Mouse (Mus musculus) lung, postnatal 0 days (tissue): ENCODE data around the gene Twf1. TPM values are rescaled to one million over a fixed set of nuclear protein-coding genes. Genes with fewer than 3 reads are reported as not detected.

Source experiments
- ATAC-seq: fragments of 200-750 bp; cut with Nextera tagmentation; 2 replicates; pipeline ENCODE4 v1.8.0; 2017; ENCODE audit warnings: moderate library complexity
- DNase-seq: peaks from one replicate; pipeline ENCODE4 v3.0.0-alpha.2; 2016; ENCODE audit warnings: low spot score
- H3K27ac ChIP-seq: fragments of 300-500 bp; sonication (generic); 2 replicates; pipeline ENCODE4 v1.5.1; 2014; ENCODE audit warnings: antibody characterized with exemption, mild to moderate bottlenecking, low read length, mixed read lengths
- H3K27me3 ChIP-seq: fragments of 300-500 bp; sonication (generic); replicated peaks from 2 replicates; pipeline ENCODE4 v1.6.1; 2014; ENCODE audit warnings: low read length, mixed read lengths; ENCODE audit not compliant: insufficient read depth
- H3K36me3 ChIP-seq: fragments of 300-500 bp; sonication (generic); 2 replicates; pipeline ENCODE4 v1.6.1; 2014; ENCODE audit warnings: low read length, mixed read lengths; ENCODE audit not compliant: insufficient read depth
- H3K4me1 ChIP-seq: fragments of 300-500 bp; sonication (generic); 2 replicates; pipeline ENCODE4 v1.6.1; 2014; ENCODE audit warnings: antibody characterized with exemption, low read depth, low read length, mixed read lengths; ENCODE audit not compliant: insufficient read depth
- H3K4me2 ChIP-seq: fragments of 300-500 bp; sonication (generic); replicated peaks from 2 replicates; pipeline ENCODE4 v1.6.1; 2014; ENCODE audit warnings: low read depth, mild to moderate bottlenecking, low read length, moderate library complexity, mixed read lengths
- H3K4me3 ChIP-seq: fragments of 300-500 bp; sonication (generic); 2 replicates; pipeline ENCODE4 v1.5.1; 2014; ENCODE audit warnings: low read depth, low read length
- H3K9ac ChIP-seq: fragments of 300-500 bp; sonication (generic); replicated peaks from 2 replicates; pipeline ENCODE4 v1.6.1; 2014; ENCODE audit warnings: low read depth, mild to moderate bottlenecking
- H3K9me3 ChIP-seq: fragments of 300-500 bp; sonication (generic); 2 replicates; pipeline ENCODE4 v1.6.1; 2016; ENCODE audit warnings: low read length, mixed read lengths
- CTCF ChIP-seq: IDR thresholded peaks from 2 replicates; pipeline ENCODE4 v1.5.1; 2016; ENCODE audit warnings: antibody characterized with exemption, mild to moderate bottlenecking
- EP300 ChIP-seq: IDR thresholded peaks from 2 replicates; pipeline ENCODE4 v1.6.1; 2016; ENCODE audit warnings: antibody characterized with exemption, mild to moderate bottlenecking, control low read depth
- WGBS: fragments of 180-500 bp; shearing (Covaris S2); extraction: QIAGEN DNeasy Blood & Tissue Kit; methylation state at CpG from one replicate; pipeline ENCODE4 v1.1.7; 2014; 5-methylcytosine and 5-hydroxymethylcytosine counted together
- polyA plus RNA-seq: library from polyadenylated mRNA; unstranded; fragments of >200 nt; fragmentation: Nextera tagmentation; extraction: Ambion mirVana; gene quantifications from 2 replicates; pipeline ENCODE4 v1.2.1, GENCODE M21; 2015

The Twf1 gene
- polyA plus RNA-seq, 1 experiment from 2014 or later: 86.3 TPM

- no peaks in the 10 kb centered on the region for H3K9me3 ChIP-seq
- no peaks in the 10 kb centered on the region for H3K27me3 ChIP-seq
- no peaks in the 10 kb centered on the region for H3K4me1 ChIP-seq
- H3K36me3 ChIP-seq: no peaks in the 10 kb centered on the region
- H3K4me2 ChIP-seq: peak within 1 kb of the TSS; percentile 72
- under 1% methylated on average over 45 of the region's 45 CpGs for WGBS
- peak within 1 kb of the TSS; percentile 87 for H3K27ac ChIP-seq
- TF ChIP-seq EP300 (no peak), CTCF (peak; percentile 51)
- peak within 1 kb of the TSS; percentile 94 for H3K4me3 ChIP-seq
- DNase-seq (peak; percentile 99), ATAC-seq (peak; percentile 99)
- peak within 1 kb of the TSS; percentile 76 for H3K9ac ChIP-seq
These were observed 46.2 kb downstream of the Twf1 start, which contains the start of the genes Pus7l and Irak4 for GRCm38 (mm10) chr15:94543409-94544051. Gene Pus7l, minus strand, starts transcription at chr15:94543547. Gene Irak4, plus strand, starts transcription at chr15:94543643.

DNA sequence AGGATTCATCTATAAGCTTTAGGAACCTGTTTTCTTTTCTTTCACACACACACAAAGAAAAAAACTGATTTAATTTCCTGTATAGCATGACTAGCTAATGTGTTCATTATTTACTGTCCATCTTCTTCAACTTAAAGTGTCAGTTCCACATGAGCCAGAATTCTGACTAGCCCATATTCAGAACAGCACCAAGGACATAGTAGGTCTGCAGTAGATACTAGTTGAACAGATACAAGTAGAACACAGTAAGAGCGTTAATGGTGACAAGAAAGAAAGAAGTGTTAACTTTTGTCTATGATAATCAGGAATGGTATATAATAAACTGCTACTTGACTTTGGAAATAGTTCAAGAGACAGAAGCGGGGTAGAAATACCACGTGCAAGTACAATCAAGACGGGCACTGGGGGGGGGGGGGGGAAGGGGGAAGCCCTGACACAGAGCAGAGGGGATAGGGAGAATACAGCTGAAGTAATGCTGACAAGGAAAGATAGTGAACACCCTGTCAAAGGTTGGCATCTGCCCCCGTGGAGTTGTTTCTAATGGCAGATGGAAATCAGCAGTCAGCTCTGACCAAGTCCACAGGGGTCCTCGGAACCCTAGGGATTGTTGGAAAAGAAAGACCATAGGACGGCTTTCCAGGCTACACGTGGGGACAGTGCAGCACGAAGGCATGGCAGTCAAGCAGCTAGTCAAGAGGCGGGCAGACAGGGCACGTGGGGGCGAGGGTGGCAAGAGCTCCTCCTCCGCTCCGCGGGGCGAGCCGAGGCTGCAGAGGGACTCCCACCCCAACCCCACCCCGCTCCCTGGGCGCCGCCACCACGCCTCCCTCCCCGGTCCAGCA, 46.9 kb downstream of the Twf1 start:
- WGBS: 16% methylated on average over 15 of the region's 22 CpGs
- TF ChIP-seq CTCF (no peak), EP300 (no peak)
- Histone ChIP-seq H3K4me2 (peak overlapping the region; percentile 72), H3K27me3 (no peaks in the 10 kb centered on the region), H3K9ac (peak overlapping the region; percentile 76), H3K36me3 (no peaks in the 10 kb centered on the region), H3K9me3 (no peaks in the 10 kb centered on the region), H3K4me3 (peak overlapping the region; percentile 94), H3K4me1 (no peaks in the 10 kb centered on the region), H3K27ac (peak overlapping the region; percentile 87; the same call in 1 of the 2 replicates)
- DNase-seq: peak; percentile 22
- peak; percentile 89 for ATAC-seq

DNA sequence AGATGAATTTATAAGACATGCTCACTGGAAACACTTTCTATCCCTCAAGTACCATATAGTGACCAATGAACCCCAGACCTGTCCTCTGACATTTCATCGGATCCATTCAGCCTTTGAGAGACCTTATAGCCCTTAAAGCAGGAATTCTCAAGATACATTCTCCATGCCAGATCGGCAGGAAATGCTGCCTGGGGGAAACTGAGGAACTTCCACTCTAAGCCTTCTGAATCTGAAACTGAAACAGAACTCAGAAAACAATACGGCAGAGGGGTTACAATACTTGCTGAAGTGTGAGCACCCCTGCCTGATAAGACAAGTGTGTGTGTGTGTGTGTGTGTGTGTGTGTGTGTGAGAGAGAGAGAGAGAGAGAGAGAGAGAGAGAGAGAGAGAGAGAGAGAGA, 50.4 kb downstream of the Twf1 start:
- DNase-seq (no peak), ATAC-seq (no peak)
- no peak overlapping the region for H3K9ac ChIP-seq
- H3K27me3 ChIP-seq: no peaks in the 10 kb centered on the region
- H3K4me2 ChIP-seq: no peak overlapping the region
- WGBS: 90% methylated on average over 3 of the region's 3 CpGs
- no peaks in the 10 kb centered on the region for H3K4me1 ChIP-seq
- H3K9me3 ChIP-seq: no peaks in the 10 kb centered on the region
- TF ChIP-seq EP300 (no peak), CTCF (no peak)
- H3K4me3 ChIP-seq: no peak overlapping the region
- no peaks in the 10 kb centered on the region for H3K36me3 ChIP-seq
- no peak overlapping the region for H3K27ac ChIP-seq

DNA sequence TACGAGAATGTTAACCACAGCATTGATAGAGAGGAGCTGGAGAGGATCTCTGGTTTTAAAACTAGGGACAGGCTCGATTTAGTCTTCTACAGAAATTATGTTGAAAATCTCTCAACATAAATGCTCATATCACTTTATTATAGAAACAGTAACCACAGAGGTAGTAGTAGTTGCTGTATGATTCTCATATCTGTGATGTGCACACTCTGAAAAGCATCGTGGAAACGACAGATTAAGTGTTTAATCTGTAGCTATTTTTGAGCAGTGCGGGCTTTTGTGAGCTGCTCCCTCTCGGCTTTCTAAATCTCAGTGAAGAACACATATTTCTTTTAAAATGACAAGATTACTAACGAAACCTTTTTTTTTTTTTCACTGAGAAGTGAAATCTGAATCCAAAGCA, 54.2 kb downstream of the Twf1 start:
- WGBS: 80% methylated on average over 7 of the region's 7 CpGs
- TF ChIP-seq CTCF (no peak), EP300 (no peak)
- H3K36me3 ChIP-seq: no peaks in the 10 kb centered on the region
- H3K27ac ChIP-seq: no peak overlapping the region
- H3K4me1 ChIP-seq: no peaks in the 10 kb centered on the region
- no peak overlapping the region for H3K4me2 ChIP-seq
- H3K4me3 ChIP-seq: no peak overlapping the region
- H3K9ac ChIP-seq: no peak overlapping the region
- DNase-seq: no peak
- ATAC-seq: no peak
- no peaks in the 10 kb centered on the region for H3K27me3 ChIP-seq
- H3K9me3 ChIP-seq: no peaks in the 10 kb centered on the region

DNA sequence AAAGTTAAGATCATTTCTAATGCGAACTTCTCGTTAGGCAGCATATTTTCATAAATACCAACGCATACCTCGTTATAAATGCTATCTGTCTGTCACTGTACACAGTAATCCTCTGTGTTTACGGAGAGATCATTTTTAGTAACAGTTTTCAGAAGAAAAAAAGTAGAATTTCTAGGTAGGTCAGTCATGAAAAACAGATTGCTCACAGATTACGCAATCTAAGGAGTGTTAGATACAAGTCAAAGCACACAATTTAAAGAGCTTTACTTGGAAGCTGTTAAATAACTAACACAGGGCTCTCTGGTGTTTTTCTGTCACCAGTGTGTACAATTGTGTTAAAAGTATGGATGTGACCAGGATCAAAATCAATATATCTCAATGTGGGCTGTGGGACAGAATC, 56.7 kb downstream of the Twf1 start:
- ATAC-seq: no peak
- peak; percentile 32 for DNase-seq
- H3K9ac ChIP-seq: no peak overlapping the region
- H3K4me1 ChIP-seq: no peaks in the 10 kb centered on the region
- H3K27me3 ChIP-seq: no peaks in the 10 kb centered on the region
- no peaks in the 10 kb centered on the region for H3K36me3 ChIP-seq
- 80% methylated on average over 6 of the region's 6 CpGs for WGBS
- no peak overlapping the region for H3K4me2 ChIP-seq
- H3K27ac ChIP-seq: no peak overlapping the region
- H3K9me3 ChIP-seq: no peaks in the 10 kb centered on the region
- H3K4me3 ChIP-seq: no peak overlapping the region
- TF ChIP-seq EP300: no peak
- TF ChIP-seq CTCF: no peak

DNA sequence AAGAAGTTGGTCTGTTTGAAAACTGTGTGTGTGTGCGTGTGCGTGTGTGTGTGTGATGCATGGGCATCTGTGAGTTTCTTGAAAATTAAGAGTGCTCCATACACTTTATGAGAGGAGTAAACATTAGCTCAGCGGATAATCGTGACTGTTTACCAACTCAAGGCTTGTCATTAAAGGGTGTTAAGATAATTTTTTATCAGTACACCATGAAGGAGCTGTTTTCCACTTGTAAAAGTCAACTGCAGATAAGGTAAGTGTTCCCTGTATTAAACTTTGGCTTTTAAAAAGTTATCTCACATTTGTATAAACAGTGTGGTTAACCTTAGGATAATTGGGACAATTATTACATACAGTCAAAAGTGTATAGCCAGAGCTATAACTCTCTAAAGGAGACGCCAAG, 57.4 kb downstream of the Twf1 start:
- Histone ChIP-seq H3K4me2 (no peak overlapping the region), H3K4me1 (no peaks in the 10 kb centered on the region), H3K36me3 (no peaks in the 10 kb centered on the region), H3K27ac (no peak overlapping the region), H3K27me3 (no peaks in the 10 kb centered on the region), H3K9me3 (no peaks in the 10 kb centered on the region), H3K4me3 (no peak overlapping the region), H3K9ac (no peak overlapping the region)
- DNase-seq (no peak), ATAC-seq (no peak)
- 61% methylated on average over 5 of the region's 5 CpGs for WGBS
- TF ChIP-seq EP300 (no peak), CTCF (no peak)
